Mouse (Mus musculus): Measurements from ENCODE around the gene Homer2. TPM values are rescaled to one million over a fixed set of nuclear protein-coding genes. Genes with fewer than 3 reads are reported as not detected.

Gene Homer2
- polyA plus RNA-seq, 1 experiment from 2014 or later, result 30.1 TPM

DNA sequence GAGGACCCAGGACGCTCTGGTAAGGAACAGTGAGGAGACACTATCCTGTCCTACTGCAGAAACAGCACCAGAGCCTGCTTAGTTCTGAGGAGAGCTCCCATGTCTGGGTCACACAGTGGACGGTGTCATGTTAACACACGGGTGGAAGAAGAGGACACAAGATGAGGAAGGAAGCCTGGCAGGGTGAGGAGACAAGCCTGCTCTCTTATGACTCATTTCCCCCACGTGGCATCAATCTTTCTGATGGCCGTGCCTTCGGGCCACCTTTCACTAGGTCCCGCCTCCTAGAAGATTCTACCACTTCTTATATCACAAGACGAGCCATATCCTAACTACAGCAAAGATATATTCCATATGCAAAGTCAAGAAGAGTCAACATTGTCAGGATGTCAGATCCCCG, 40.7 kb downstream of the Homer2 start:
- H3K9ac ChIP-seq (ENCODE audit: low read length), result no peak overlapping the region
- no peaks in the 10 kb centered on the region for H3K27me3 ChIP-seq (ENCODE audit: control insufficient read depth, insufficient read depth, low read length)
- H3K4me3 ChIP-seq (ENCODE audit: low read depth, low read length), result no peak overlapping the region
- no peaks in the 10 kb centered on the region for H3K4me1 ChIP-seq (replicated peaks; ENCODE audit: control insufficient read depth, insufficient read depth, low read length)
- no peak for DNase-seq (ENCODE audit: low spot score)
- ATAC-seq (replicated peaks; ENCODE audit: low FRiP score), result no peak
- no peaks in the 10 kb centered on the region for H3K36me3 ChIP-seq (ENCODE audit: control insufficient read depth, insufficient read depth, low read length)
- WGBS, result 89% methylated on average over 9 of the region's 9 CpGs
- H3K27ac ChIP-seq (ENCODE audit: low read depth, low read length), result no peak overlapping the region
- no peaks in the 10 kb centered on the region for H3K9me3 ChIP-seq (ENCODE audit: control insufficient read depth, low read length)
- no peak overlapping the region for H3K4me2 ChIP-seq (ENCODE audit: low read depth, low read length, severe bottlenecking)

DNA sequence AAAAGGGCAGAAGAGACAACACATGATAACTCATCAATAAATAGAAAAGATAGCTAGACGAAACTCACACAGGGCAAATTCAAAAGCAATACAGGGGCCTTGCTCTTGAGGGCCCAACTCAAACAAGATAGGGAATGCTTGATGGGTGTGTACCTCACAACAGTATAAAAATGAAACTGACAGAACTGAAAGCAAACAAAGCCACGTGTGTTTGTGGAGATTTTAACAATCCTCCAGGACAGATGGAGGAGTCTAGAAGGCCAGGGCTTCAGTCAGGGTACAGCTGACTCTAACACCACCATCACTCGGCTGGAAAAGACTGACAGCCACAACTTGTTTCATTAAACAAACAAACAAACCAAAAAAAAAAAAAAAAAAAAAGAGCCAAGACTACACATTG, 44.3 kb downstream of the Homer2 start:
- Histone ChIP-seq H3K9ac (ENCODE audit: low read length) (no peak overlapping the region), H3K9me3 (ENCODE audit: control insufficient read depth, low read length) (no peaks in the 10 kb centered on the region), H3K36me3 (ENCODE audit: control insufficient read depth, insufficient read depth, low read length) (no peaks in the 10 kb centered on the region), H3K4me1 (replicated peaks; ENCODE audit: control insufficient read depth, insufficient read depth, low read length) (no peaks in the 10 kb centered on the region), H3K4me2 (ENCODE audit: low read depth, low read length, severe bottlenecking) (no peak overlapping the region), H3K27me3 (ENCODE audit: control insufficient read depth, insufficient read depth, low read length) (no peaks in the 10 kb centered on the region), H3K4me3 (ENCODE audit: low read depth, low read length) (no peak overlapping the region), H3K27ac (ENCODE audit: low read depth, low read length) (no peak overlapping the region)
- DNase-seq (ENCODE audit: low spot score), result no peak
- 78% methylated on average over 3 of the region's 3 CpGs for WGBS
- no peak for ATAC-seq (replicated peaks; ENCODE audit: low FRiP score)

DNA sequence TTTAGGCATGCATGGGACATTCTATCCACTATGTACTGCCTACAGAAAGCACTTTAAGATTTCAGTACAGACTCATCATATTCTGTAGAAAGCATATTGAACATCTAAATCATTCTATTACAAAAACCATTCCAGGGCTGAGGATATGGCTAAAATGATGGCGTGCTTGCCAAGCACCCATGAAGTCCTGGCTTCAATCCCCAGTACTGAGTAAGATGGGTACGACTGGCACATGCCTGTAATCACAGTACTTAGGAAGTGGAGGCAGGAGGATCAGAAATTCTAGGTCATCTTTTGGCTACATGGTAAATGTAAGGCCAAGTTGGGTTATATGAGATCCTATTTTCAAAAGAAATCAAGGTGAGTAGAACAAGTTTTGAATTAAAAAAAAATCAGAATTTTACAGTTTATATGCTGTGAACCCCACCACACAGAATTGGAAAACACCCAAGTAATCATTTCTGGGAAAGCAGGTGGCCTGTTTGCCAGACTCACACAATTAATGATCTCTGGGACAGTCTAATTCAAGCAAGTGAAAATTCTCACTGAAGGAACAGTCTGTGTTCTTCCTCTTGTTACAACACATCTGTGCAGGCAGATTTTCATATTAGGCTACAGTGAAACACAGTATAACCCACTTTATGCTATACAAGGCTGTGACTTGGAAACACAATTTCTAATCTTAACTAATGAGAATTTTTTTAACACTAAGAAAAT, 49.5 kb downstream of the Homer2 start:
- ATAC-seq (replicated peaks; ENCODE audit: low FRiP score) (no peak), DNase-seq (ENCODE audit: low spot score) (no peak)
- H3K36me3 ChIP-seq (ENCODE audit: control insufficient read depth, insufficient read depth, low read length), result no peaks in the 10 kb centered on the region
- no peak overlapping the region for H3K27ac ChIP-seq (ENCODE audit: low read depth, low read length)
- H3K27me3 ChIP-seq (ENCODE audit: control insufficient read depth, insufficient read depth, low read length), result no peaks in the 10 kb centered on the region
- whole genome bisulfite sequencing, result 85% methylated on average over 2 of the region's 2 CpGs
- no peaks in the 10 kb centered on the region for H3K9me3 ChIP-seq (ENCODE audit: control insufficient read depth, low read length)
- no peak overlapping the region for H3K4me3 ChIP-seq (ENCODE audit: low read depth, low read length)
- peaks cover 9% of the 10 kb centered on the region; the same call in 1 of the 2 replicates for H3K4me1 ChIP-seq (replicated peaks; ENCODE audit: control insufficient read depth, insufficient read depth, low read length)
- H3K4me2 ChIP-seq (ENCODE audit: low read depth, low read length, severe bottlenecking), result no peak overlapping the region
- no peak overlapping the region for H3K9ac ChIP-seq (ENCODE audit: low read length)

DNA sequence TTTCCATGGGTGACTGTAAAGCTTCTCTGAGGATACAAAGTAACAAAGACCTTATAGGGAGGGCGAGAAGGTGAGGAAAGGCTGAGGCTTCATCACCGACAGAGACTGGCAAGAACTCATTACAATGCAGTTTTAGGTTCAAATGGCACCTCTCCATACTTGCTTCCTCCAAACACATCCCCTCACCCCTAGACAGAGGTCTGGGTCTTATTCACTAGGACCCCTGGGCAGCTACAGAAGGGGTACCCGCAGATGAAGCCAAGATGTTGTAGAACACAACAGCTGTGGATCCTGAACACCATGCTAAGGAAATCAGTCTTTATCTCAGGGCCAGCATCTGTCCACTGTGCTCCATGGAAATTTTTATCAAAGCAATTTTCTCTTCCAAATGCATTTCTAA, 50.3 kb downstream of the Homer2 start:
- no peak for ATAC-seq (replicated peaks; ENCODE audit: low FRiP score)
- H3K9me3 ChIP-seq (ENCODE audit: control insufficient read depth, low read length), result no peaks in the 10 kb centered on the region
- WGBS, result 79% methylated on average over 3 of the region's 3 CpGs

DNA sequence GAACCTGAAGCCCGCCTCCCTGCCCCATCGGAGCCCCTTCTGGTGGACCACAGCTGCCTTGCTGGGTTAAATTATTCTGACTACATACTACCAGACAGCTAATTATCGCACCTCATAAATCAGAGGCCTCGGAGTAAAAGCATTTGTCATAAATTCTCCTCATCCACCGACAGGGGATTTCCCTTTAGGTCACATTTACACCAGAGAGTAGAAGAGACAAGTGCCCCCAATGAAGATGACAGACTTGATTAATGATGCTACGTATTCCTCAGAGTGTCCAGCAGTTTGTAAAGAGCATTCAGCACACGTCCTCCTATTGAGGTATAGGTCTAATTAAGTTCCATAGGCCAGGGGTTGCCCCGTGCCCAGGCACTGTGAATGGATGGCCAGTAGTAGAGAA, 50.7 kb downstream of the Homer2 start:
- Histone ChIP-seq H3K9ac (ENCODE audit: low read length) (no peak overlapping the region), H3K36me3 (ENCODE audit: control insufficient read depth, insufficient read depth, low read length) (no peaks in the 10 kb centered on the region), H3K27me3 (ENCODE audit: control insufficient read depth, insufficient read depth, low read length) (no peaks in the 10 kb centered on the region), H3K4me2 (ENCODE audit: low read depth, low read length, severe bottlenecking) (no peak overlapping the region), H3K9me3 (ENCODE audit: control insufficient read depth, low read length) (no peaks in the 10 kb centered on the region), H3K4me3 (ENCODE audit: low read depth, low read length) (no peak overlapping the region), H3K4me1 (replicated peaks; ENCODE audit: control insufficient read depth, insufficient read depth, low read length) (peaks cover 9% of the 10 kb centered on the region; the same call in 1 of the 2 replicates), H3K27ac (ENCODE audit: low read depth, low read length) (peak overlapping the region; percentile 50)
- ATAC-seq (replicated peaks; ENCODE audit: low FRiP score) (peak; percentile 39; the same call in 1 of the 2 replicates), DNase-seq (ENCODE audit: low spot score) (no peak)
- WGBS, result 69% methylated on average over 8 of the region's 8 CpGs

More for the DNA sequence above, 50.3 kb downstream of the Homer2 start:
- Histone ChIP-seq H3K36me3 (ENCODE audit: control insufficient read depth, insufficient read depth, low read length) (no peaks in the 10 kb centered on the region), H3K4me2 (ENCODE audit: low read depth, low read length, severe bottlenecking) (no peak overlapping the region), H3K27me3 (ENCODE audit: control insufficient read depth, insufficient read depth, low read length) (no peaks in the 10 kb centered on the region), H3K27ac (ENCODE audit: low read depth, low read length) (peak overlapping the region; percentile 50), H3K9ac (ENCODE audit: low read length) (no peak overlapping the region), H3K4me1 (replicated peaks; ENCODE audit: control insufficient read depth, insufficient read depth, low read length) (peaks cover 9% of the 10 kb centered on the region; the same call in 1 of the 2 replicates), H3K4me3 (ENCODE audit: low read depth, low read length) (no peak overlapping the region)
- DNase-seq (ENCODE audit: low spot score), result no peak

DNA sequence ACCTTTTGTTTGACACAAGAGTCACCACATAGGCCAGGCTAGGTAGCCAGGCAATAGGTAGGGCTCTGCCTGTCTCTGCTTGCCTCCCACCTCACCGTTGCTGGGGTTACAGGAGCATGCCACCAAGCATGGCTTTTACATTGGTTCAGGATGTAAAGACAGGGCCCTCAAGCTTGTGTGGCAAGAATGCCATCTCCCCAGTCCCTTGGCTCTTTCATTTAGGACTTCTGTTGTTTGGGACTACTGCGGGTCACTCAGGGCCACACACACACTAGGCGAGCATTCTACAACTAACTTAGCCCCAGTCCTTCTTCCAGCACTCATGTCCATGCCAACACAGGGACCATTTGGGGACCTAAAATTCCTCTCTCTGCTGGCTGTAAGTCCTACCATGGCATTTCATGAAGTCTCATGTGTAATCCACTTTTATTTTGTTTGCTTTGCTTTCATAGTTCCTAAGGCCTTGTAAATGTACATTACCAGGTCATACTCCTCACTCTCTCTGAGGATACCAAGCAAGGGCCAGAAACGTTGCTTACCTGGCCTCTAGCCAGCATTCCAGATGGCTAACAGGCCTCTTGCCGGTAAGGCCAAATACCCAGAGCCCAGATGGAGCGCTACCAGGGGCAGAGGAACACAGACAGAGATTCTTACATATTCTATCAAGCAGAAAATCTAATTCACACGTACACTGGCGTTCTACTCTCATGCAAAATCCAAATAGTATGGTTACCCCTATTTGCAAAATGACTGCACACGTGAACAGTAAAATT, 52.2 kb downstream of the Homer2 start:
- H3K9ac ChIP-seq (ENCODE audit: low read length), result no peak overlapping the region
- H3K4me3 ChIP-seq (ENCODE audit: low read depth, low read length), result no peak overlapping the region
- H3K27ac ChIP-seq (ENCODE audit: low read depth, low read length), result 0 out of 2 replicates have a peak overlapping the region, but pooled peaks have one; percentile 4
- ATAC-seq (replicated peaks; ENCODE audit: low FRiP score) (no peak), DNase-seq (ENCODE audit: low spot score) (no peak)
- H3K4me2 ChIP-seq (ENCODE audit: low read depth, low read length, severe bottlenecking), result no peak overlapping the region
- 68% methylated on average over 9 of the region's 9 CpGs for WGBS
- H3K9me3 ChIP-seq (ENCODE audit: control insufficient read depth, low read length), result no peaks in the 10 kb centered on the region
- peaks cover 9% of the 10 kb centered on the region; the same call in 1 of the 2 replicates for H3K4me1 ChIP-seq (replicated peaks; ENCODE audit: control insufficient read depth, insufficient read depth, low read length)
- H3K27me3 ChIP-seq (ENCODE audit: control insufficient read depth, insufficient read depth, low read length), result no peaks in the 10 kb centered on the region
- H3K36me3 ChIP-seq (ENCODE audit: control insufficient read depth, insufficient read depth, low read length), result no peaks in the 10 kb centered on the region

DNA sequence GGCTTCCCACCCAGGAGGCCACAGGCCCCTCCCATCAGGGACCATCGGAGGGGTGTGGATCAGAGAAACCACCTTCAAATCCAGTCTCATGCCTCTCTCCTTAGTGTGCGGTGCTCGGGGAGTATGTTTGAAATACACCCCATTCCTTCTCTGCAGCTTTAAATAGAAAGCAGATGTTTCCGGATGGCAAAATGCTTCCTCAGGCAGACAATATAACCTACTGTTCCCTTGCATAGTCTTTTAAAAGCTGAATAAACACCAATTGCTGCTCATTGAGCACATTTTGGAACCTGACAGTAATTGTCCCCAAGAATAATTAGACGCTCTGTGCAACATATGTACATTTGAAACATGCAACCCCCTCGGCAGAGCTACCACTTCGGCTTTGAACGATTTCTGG, 53.3 kb downstream of the Homer2 start:
- no peaks in the 10 kb centered on the region for H3K36me3 ChIP-seq (ENCODE audit: control insufficient read depth, insufficient read depth, low read length)
- no peaks in the 10 kb centered on the region for H3K9me3 ChIP-seq (ENCODE audit: control insufficient read depth, low read length)
- peaks cover 9% of the 10 kb centered on the region; the same call in 1 of the 2 replicates for H3K4me1 ChIP-seq (replicated peaks; ENCODE audit: control insufficient read depth, insufficient read depth, low read length)
- H3K4me3 ChIP-seq (ENCODE audit: low read depth, low read length), result no peak overlapping the region
- 56% methylated on average over 8 of the region's 8 CpGs for WGBS
- no peak overlapping the region for H3K4me2 ChIP-seq (ENCODE audit: low read depth, low read length, severe bottlenecking)
- DNase-seq (ENCODE audit: low spot score) (no peak), ATAC-seq (replicated peaks; ENCODE audit: low FRiP score) (no peak)
- no peak overlapping the region for H3K9ac ChIP-seq (ENCODE audit: low read length)
- peak overlapping the region; percentile 65 for H3K27ac ChIP-seq (ENCODE audit: low read depth, low read length)
- no peaks in the 10 kb centered on the region for H3K27me3 ChIP-seq (ENCODE audit: control insufficient read depth, insufficient read depth, low read length)

DNA sequence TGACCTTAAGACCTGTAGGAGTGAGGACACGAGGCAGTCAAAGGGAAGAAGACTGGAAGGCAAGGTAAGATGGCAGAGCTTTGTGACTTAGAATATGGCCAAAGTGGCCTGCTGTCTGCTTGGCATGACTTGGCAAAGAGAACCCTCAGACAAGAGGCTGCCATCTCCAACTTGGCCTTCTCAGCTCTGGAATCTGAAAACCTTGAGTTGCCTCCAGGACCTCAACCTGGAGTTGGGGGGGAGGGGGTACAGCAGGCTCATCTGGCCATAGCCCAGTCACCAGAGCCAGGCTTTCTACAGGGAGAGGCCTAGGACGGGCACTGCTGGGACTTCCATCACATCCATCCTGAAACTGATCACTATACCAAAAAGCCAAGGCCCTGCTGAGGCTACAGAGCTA, 55.0 kb downstream of the Homer2 start:
- no peak for DNase-seq (ENCODE audit: low spot score)
- H3K27ac ChIP-seq (ENCODE audit: low read depth, low read length), result no peak overlapping the region
- no peaks in the 10 kb centered on the region for H3K9me3 ChIP-seq (ENCODE audit: control insufficient read depth, low read length)
- peaks cover 9% of the 10 kb centered on the region; the same call in 1 of the 2 replicates for H3K4me1 ChIP-seq (replicated peaks; ENCODE audit: control insufficient read depth, insufficient read depth, low read length)
- WGBS, result 76% methylated on average over 2 of the region's 2 CpGs
- no peak for ATAC-seq (replicated peaks; ENCODE audit: low FRiP score)
- H3K4me2 ChIP-seq (ENCODE audit: low read depth, low read length, severe bottlenecking), result no peak overlapping the region
- no peak overlapping the region for H3K4me3 ChIP-seq (ENCODE audit: low read depth, low read length)
- H3K36me3 ChIP-seq (ENCODE audit: control insufficient read depth, insufficient read depth, low read length), result no peaks in the 10 kb centered on the region
- no peak overlapping the region for H3K9ac ChIP-seq (ENCODE audit: low read length)
- no peaks in the 10 kb centered on the region for H3K27me3 ChIP-seq (ENCODE audit: control insufficient read depth, insufficient read depth, low read length)

Measured in forebrain, embryonic 11.5 days (tissue).